Mouse (Mus musculus) kidney, embryonic 15.5 days (tissue): ENCODE results near the gene Pde6h. TPM values are rescaled to one million over a fixed set of nuclear protein-coding genes. Genes with fewer than 3 reads are reported as not detected.
A peak's percentile ranks its signal among the peaks of the same experiment; 100 is the strongest.

Experiments used
- ATAC-seq: fragments of 200-750 bp; cut with Nextera tagmentation; replicated peaks from 2 replicates; pipeline ENCODE4 v1.8.0; 2017; ENCODE audit warnings: moderate TSS enrichment; ENCODE audit not compliant: low FRiP score
- H3K27ac ChIP-seq: fragments of 300-500 bp; sonication (generic); 2 replicates; pipeline ENCODE4 v1.5.1; 2015; ENCODE audit warnings: mild to moderate bottlenecking, inconsistent platforms
- H3K27me3 ChIP-seq: fragments of 300-500 bp; sonication (generic); 2 replicates; pipeline ENCODE4 v1.6.1; 2015; ENCODE audit warnings: inconsistent platforms
- H3K36me3 ChIP-seq: fragments of 300-500 bp; sonication (generic); 2 replicates; pipeline ENCODE4 v1.6.1; 2015; ENCODE audit warnings: inconsistent platforms
- H3K4me1 ChIP-seq: fragments of 300-500 bp; sonication (generic); 2 replicates; pipeline ENCODE4 v1.6.1; 2015; ENCODE audit warnings: inconsistent platforms
- H3K4me2 ChIP-seq: fragments of 300-500 bp; sonication (generic); 2 replicates; pipeline ENCODE4 v1.6.1; 2015; ENCODE audit warnings: moderate library complexity, mild to moderate bottlenecking, inconsistent platforms
- H3K4me3 ChIP-seq: fragments of 300-500 bp; sonication (generic); replicated peaks from 2 replicates; pipeline ENCODE4 v1.5.1; 2015; ENCODE audit warnings: mild to moderate bottlenecking, inconsistent platforms
- H3K9ac ChIP-seq: fragments of 300-500 bp; sonication (generic); 2 replicates; pipeline ENCODE4 v1.6.1; 2015; ENCODE audit warnings: mild to moderate bottlenecking, inconsistent platforms
- H3K9me3 ChIP-seq: fragments of 300-500 bp; sonication (generic); replicated peaks from 2 replicates; pipeline ENCODE4 v1.6.1; 2016; ENCODE audit warnings: inconsistent platforms
- WGBS: fragments of 180-500 bp; shearing (Covaris S2); methylation state at CpG from one replicate; pipeline ENCODE4 v1.1.7; 2015; ENCODE audit warnings: mixed read lengths; 5-methylcytosine and 5-hydroxymethylcytosine counted together
- polyA plus RNA-seq: library from polyadenylated mRNA; unstranded; fragments of >200 nt; fragmentation: Nextera tagmentation; extraction: Ambion mirVana; gene quantifications from 2 replicates; pipeline ENCODE4 v1.2.1, GENCODE M21; 2015

Pde6h gene
- polyA plus RNA-seq, 1 experiment from 2014 or later = 0.40 TPM

- 48% methylated on average over 4 of the region's 4 CpGs for WGBS
- Histone ChIP-seq H3K27me3 (no peaks in the 10 kb centered on the region), H3K4me1 (peaks cover 42% of the 10 kb centered on the region), H3K4me2 (no peak overlapping the region), H3K36me3 (no peaks in the 10 kb centered on the region), H3K4me3 (no peak overlapping the region), H3K9ac (no peak overlapping the region), H3K27ac (peak overlapping the region; percentile 82), H3K9me3 (no peaks in the 10 kb centered on the region)
- ATAC-seq = no peak
Measured at GRCm38 (mm10) chr6:136897789-136898188, 25.8 kb upstream of the Pde6h start.

- no peaks in the 10 kb centered on the region for H3K27me3 ChIP-seq
- 24% methylated on average over 4 of the region's 4 CpGs for WGBS
- H3K9me3 ChIP-seq = no peaks in the 10 kb centered on the region
- H3K9ac ChIP-seq = no peak overlapping the region
- peaks cover 42% of the 10 kb centered on the region for H3K4me1 ChIP-seq
- no peaks in the 10 kb centered on the region for H3K36me3 ChIP-seq
- H3K4me3 ChIP-seq = no peak overlapping the region
- H3K4me2 ChIP-seq = no peak overlapping the region
- peak; percentile 45; the same call in 1 of the 2 replicates for ATAC-seq
- peak overlapping the region; percentile 82 for H3K27ac ChIP-seq
Measured at GRCm38 (mm10) chr6:136898222-136898621, 25.4 kb upstream of the Pde6h start.

GRCm38 (mm10) chr6:136898954-136899353 lies 24.7 kb upstream of the Pde6h start:
- Histone ChIP-seq H3K27me3 (no peaks in the 10 kb centered on the region), H3K36me3 (no peaks in the 10 kb centered on the region), H3K4me1 (peaks cover 40% of the 10 kb centered on the region), H3K9me3 (no peaks in the 10 kb centered on the region), H3K27ac (peak overlapping the region; percentile 82; the same call in 1 of the 2 replicates), H3K9ac (no peak overlapping the region), H3K4me3 (no peak overlapping the region), H3K4me2 (no peak overlapping the region)
- ATAC-seq = no peak
- 63% methylated on average over 2 of the region's 2 CpGs for WGBS

- Histone ChIP-seq H3K9me3 (no peaks in the 10 kb centered on the region), H3K4me3 (no peak overlapping the region), H3K4me2 (no peak overlapping the region), H3K4me1 (peaks cover 28% of the 10 kb centered on the region), H3K27ac (no peak overlapping the region), H3K27me3 (no peaks in the 10 kb centered on the region), H3K9ac (no peak overlapping the region), H3K36me3 (no peaks in the 10 kb centered on the region)
- no peak; the same call in 1 of the 2 replicates for ATAC-seq
- WGBS = 57% methylated on average over 4 of the region's 4 CpGs
Measured at GRCm38 (mm10) chr6:136900369-136901009, 23.1 kb upstream of the Pde6h start.

GRCm38 (mm10) chr6:136901010-136901409 lies 22.6 kb upstream of the Pde6h start:
- ATAC-seq = no peak
- H3K9me3 ChIP-seq = no peaks in the 10 kb centered on the region
- no peak overlapping the region for H3K9ac ChIP-seq
- no peak overlapping the region for H3K27ac ChIP-seq
- no peaks in the 10 kb centered on the region for H3K27me3 ChIP-seq
- no peak overlapping the region for H3K4me2 ChIP-seq
- H3K4me3 ChIP-seq = no peak overlapping the region
- 70% methylated on average over 2 of the region's 2 CpGs for WGBS
- H3K4me1 ChIP-seq = peaks cover 28% of the 10 kb centered on the region
- H3K36me3 ChIP-seq = no peaks in the 10 kb centered on the region

GRCm38 (mm10) chr6:136902527-136902926 lies 21.1 kb upstream of the Pde6h start:
- no peaks in the 10 kb centered on the region for H3K27me3 ChIP-seq
- no peak overlapping the region for H3K4me2 ChIP-seq
- WGBS = 92% methylated on average over 9 of the region's 9 CpGs
- peaks cover 25% of the 10 kb centered on the region for H3K4me1 ChIP-seq
- no peak overlapping the region for H3K4me3 ChIP-seq
- H3K9ac ChIP-seq = no peak overlapping the region
- no peak for ATAC-seq
- no peak overlapping the region for H3K27ac ChIP-seq
- no peaks in the 10 kb centered on the region for H3K36me3 ChIP-seq
- no peaks in the 10 kb centered on the region for H3K9me3 ChIP-seq

GRCm38 (mm10) chr6:136903885-136904470 lies 19.7 kb upstream of the Pde6h start:
- Histone ChIP-seq H3K36me3 (no peaks in the 10 kb centered on the region), H3K4me1 (peaks cover 12% of the 10 kb centered on the region), H3K4me2 (no peak overlapping the region), H3K27me3 (no peaks in the 10 kb centered on the region), H3K9me3 (no peaks in the 10 kb centered on the region), H3K27ac (no peak overlapping the region), H3K9ac (no peak overlapping the region), H3K4me3 (no peak overlapping the region)
- ATAC-seq = no peak
- WGBS = 71% methylated on average over 8 of the region's 8 CpGs

- no peak overlapping the region for H3K9ac ChIP-seq
- H3K4me2 ChIP-seq = no peak overlapping the region
- ATAC-seq = no peak; the same call in 1 of the 2 replicates
- no peak overlapping the region for H3K27ac ChIP-seq
- no peak overlapping the region for H3K4me3 ChIP-seq
- peaks cover 12% of the 10 kb centered on the region; the same call in 1 of the 2 replicates for H3K4me1 ChIP-seq
- no peaks in the 10 kb centered on the region for H3K9me3 ChIP-seq
- WGBS = 81% methylated on average over 19 of the region's 19 CpGs
- H3K36me3 ChIP-seq = no peaks in the 10 kb centered on the region
- H3K27me3 ChIP-seq = no peaks in the 10 kb centered on the region
Measured at GRCm38 (mm10) chr6:136906283-136906936, 17.2 kb upstream of the Pde6h start.

GRCm38 (mm10) chr6:136906937-136907293 lies 16.7 kb upstream of the Pde6h start:
- Histone ChIP-seq H3K36me3 (no peaks in the 10 kb centered on the region), H3K27me3 (no peaks in the 10 kb centered on the region), H3K4me3 (no peak overlapping the region), H3K9me3 (no peaks in the 10 kb centered on the region), H3K27ac (no peak overlapping the region), H3K4me2 (no peak overlapping the region), H3K9ac (no peak overlapping the region), H3K4me1 (peaks cover 12% of the 10 kb centered on the region; the same call in 1 of the 2 replicates)
- ATAC-seq = no peak
- 85% methylated on average over 10 of the region's 10 CpGs for WGBS

- Histone ChIP-seq H3K36me3 (no peaks in the 10 kb centered on the region), H3K9ac (no peak overlapping the region), H3K4me1 (peaks cover 20% of the 10 kb centered on the region), H3K9me3 (no peaks in the 10 kb centered on the region), H3K4me3 (no peak overlapping the region), H3K27ac (no peak overlapping the region), H3K27me3 (no peaks in the 10 kb centered on the region), H3K4me2 (no peak overlapping the region)
- WGBS = 63% methylated on average over 9 of the region's 9 CpGs
- no peak for ATAC-seq
Measured at GRCm38 (mm10) chr6:136910247-136910890, 13.3 kb upstream of the Pde6h start.

- H3K27ac ChIP-seq = no peak overlapping the region
- no peak for ATAC-seq
Measured at GRCm38 (mm10) chr6:136912751-136913265, 10.8 kb upstream of the Pde6h start.

More at GRCm38 (mm10) chr6:136912751-136913265, 10.8 kb upstream of the Pde6h start:
- Histone ChIP-seq H3K36me3 (no peaks in the 10 kb centered on the region), H3K4me2 (no peak overlapping the region), H3K9ac (no peak overlapping the region), H3K4me1 (peaks cover 15% of the 10 kb centered on the region), H3K27me3 (no peaks in the 10 kb centered on the region), H3K9me3 (no peaks in the 10 kb centered on the region), H3K4me3 (no peak overlapping the region)
- 89% methylated on average over 1 of the region's 2 CpGs for WGBS
